Mouse (Mus musculus) left cerebral cortex, postnatal 25 days (tissue): ENCODE results near the gene Trappc6a. TPM values are rescaled to one million over a fixed set of nuclear protein-coding genes. Genes with fewer than 3 reads are reported as not detected.

Experiments
- DNase-seq, 2 experiments: peaks; one replicate each; pipeline ENCODE4 v3.0.0; 2022; ENCODE audit warnings: low spot score in 2 of 2, mixed read lengths in 1 of 2
- intact Hi-C: fragments of 180-260 bp; cut with DNase I; formaldehyde crosslinking; loops from one replicate; pipeline ENCODE4 v1.15.1; 2025
- total RNA-seq, 2 experiments: library from RNA; stranded (reverse); gene quantifications; 2 replicates each; pipeline ENCODE4 v1.2.3; 2021

Gene Trappc6a
- total RNA-seq, 2 experiments from 2014 or later = 18.4 to 18.8 TPM

DNA sequence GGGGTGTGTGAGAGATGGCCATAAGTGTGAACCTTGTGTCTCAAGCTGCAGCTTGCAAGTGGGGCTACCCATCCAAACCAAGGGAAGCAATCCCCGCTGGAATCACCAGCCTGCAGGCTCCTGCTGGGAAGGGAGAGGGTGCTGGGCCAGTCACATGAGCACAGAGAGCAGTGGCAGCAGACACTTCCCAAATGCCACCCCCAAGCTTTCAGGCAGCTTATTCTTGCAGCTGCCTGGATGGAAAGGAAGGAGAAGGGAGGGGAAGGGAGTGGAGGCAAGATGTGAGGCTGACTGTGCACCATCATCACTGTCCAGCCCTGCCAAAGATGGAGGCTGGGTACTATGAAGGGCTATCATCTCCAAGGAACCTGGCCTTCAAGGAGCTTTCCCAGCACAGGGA is 46.0 kb downstream of the Trappc6a start:
- intact Hi-C loops = no loop called here
- peak; percentile 71 to 91 for DNase-seq

DNA sequence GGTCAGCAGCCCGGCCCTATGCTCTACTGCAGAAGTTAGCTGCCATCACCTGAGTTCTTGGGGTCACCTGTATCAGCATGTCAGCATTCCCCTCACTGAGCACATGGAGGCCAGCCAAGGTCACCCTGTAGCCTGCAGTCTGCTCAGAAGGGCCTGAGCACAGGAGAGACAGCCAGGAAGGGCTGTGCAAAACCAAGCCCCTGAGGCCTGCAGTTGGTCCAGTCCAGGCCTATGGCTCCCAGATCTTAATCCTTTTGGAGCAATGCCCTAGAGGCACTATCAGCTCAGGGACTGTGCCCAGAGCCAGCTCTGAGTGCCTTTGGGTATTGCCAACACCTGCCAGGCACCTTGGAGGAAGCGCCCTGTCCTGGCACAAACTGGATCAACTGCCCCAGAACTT is 48.9 kb downstream of the Trappc6a start:
- DNase-seq = no peak
- intact Hi-C loops = no loop called here

DNA sequence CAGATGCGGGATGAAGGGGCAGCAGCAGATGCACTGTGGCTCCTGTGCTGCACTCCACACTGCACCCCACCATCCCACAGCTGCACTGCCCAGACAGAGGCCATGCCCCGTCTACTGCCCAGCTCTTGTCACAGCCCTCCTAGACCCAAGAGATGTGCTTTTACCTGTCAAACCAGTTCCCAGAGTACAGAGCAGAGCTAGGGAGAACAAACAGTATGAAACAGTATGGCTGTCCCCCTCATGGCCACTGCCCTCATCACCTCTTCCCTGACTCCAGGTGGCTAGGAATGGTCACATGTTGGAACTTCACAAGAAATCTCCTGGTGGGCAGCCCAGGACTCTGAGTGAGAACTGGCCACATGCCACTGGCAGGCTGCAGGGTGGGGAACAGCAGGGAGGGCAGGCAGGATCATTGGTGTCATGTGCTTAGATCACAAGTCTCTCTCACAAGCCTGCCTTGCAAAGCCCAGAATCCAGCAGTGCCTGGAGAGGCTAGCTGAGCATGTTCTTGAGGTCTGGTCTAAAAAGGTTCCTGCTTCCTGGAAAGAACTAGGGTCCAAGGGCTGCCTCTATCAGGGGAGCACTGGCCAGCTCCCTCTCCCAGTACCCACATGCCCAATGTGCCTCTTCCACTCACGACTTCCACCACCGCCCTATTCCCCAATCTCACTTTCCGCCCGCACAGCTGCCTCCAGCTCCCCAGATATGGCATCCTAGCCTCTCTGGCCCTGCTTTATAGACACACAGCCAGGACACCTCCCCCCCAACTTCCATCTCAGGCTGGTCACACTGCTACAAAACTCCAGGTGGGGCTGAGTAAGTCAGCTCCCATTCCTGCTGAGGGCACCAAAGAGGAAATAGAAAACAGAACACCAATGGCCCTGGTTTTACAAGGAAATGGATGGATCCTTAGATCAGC is 50.0 kb downstream of the Trappc6a start:
- DNase-seq = peak in 1 of 2 experiments; percentile 65
- intact Hi-C loops = no loop called here

DNA sequence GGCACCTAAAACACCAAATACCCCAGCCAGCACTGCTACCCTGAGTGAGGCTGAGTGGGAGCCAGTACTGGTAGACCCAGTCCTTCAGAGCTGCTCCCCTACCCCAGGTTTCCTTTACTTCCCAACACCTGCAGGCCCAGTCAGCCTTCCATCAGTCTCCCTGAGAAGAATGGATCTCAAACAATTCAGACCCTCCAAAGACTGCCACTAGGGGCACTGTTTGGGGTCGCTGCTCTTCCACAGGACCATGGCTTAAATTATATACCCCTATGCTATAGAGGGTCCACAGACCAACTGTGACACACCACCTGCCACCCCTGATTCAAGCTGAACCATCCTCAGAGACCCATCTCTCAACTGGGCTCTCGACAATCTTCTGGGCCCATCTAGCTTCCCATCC is 50.8 kb downstream of the Trappc6a start:
- DNase-seq = no peak
- intact Hi-C loops = no loop called here

DNA sequence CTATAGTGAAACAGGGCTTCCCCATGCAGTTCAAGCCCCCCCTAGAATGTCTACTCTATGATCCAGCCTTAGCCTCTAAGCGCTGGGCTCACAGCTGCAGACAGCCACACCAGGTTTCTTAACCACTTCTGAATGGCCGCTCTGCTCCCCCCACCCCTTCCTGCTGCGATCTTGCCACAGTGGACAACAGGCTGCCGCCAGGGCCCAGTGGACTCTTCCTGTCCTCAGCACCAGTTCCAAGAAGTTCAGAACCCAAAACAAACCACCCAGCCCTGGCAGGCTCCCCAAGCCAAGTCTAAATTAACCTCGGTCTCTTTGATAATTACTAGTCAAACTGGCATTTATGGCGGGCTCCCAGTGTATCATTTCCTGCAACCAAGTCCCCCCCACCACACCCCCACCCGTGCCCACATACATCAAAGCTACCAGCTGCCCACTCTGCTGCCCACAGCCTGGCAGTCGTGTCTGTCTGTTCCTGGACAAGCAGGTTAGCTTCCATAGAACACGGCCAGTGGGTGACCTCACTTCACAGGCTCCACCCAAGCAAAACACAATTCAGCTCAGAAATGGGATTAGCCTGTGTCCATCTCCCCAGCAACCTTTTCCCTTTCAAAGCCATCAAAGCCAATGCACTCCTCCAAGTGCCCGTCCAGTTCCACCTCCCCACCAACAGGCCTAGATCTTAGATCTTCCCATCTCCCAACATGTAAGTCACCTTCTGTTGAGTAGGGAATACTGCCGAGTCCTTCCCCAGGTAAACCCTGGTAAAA is 52.5 kb downstream of the Trappc6a start:
- intact Hi-C loops = loop anchor here (2.0 to 5.0 kb wide), 2 partner anchors 52 to 103 kb away; partner anchors contain the start of genes Bloc1s3, Mark4 and Trappc6a
- DNase-seq = no peak

DNA sequence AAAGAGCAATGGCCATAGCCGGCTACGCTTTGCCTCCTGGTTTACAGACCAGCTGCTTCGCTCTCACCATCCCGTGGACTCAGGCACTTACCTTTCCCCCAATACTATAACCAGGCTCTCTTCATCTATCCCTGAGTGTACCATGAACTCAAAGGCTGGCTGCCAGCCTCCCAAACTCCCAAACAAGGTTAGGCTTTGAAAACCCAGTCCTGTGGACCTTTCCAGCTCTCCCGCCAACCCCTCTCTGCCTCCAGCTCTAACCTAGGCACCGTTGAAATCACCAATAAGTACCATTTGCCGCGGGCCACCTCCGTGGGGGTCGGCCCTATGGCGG is 53.2 kb downstream of the Trappc6a start:
- no peak for DNase-seq
- intact Hi-C loops = loop anchor here (2.0 to 5.0 kb wide), 2 partner anchors 53 to 104 kb away; partner anchors contain the start of genes Bloc1s3, Mark4 and Trappc6a

DNA sequence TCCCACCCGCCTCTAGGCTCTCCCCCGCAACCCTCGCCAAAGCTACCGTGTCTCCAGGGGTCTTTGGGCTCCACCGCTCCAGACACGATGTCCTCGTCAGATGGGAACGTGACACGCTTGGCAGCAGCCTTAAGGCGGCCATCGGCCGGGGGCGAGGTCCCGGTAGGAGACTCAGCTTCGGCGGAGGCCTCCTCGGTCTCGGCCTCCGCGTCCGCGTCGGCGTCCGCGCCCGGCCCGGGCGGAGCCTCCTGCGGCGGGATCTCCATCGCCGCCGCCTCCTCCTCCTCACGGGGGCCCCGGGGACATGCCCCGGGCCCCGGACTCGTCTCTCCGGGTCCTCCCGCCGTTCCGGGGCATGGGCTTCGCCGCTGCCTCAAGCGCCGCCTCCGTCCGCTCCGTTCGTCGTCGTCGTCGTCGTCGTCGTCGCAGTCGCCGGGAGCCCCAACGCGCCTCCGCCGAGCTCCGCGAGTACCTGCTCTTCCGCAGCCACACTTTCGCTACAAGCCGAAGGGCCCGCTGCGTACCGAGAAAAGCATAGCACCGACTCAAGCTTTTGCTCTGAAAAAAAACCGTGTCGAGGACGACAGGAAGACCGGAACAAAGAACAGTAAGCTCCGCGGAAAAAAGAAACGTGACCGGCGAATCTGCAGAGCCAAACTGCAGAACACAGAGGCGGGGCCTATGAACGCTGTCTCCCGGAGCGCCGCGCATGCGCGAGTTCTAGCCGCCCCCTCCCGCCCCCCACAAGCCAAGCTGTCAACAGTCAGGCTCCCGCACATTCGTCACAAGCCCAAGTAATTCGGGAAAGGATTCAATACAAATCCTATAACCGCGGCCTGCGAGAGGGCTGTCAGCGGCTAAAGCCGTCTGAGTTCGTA is 53.8 kb downstream of the Trappc6a start:
- intact Hi-C loops = loop anchor here (2.0 to 5.0 kb wide), 2 partner anchors 53 to 105 kb away; partner anchors contain the start of genes Bloc1s3, Mark4 and Trappc6a

DNA sequence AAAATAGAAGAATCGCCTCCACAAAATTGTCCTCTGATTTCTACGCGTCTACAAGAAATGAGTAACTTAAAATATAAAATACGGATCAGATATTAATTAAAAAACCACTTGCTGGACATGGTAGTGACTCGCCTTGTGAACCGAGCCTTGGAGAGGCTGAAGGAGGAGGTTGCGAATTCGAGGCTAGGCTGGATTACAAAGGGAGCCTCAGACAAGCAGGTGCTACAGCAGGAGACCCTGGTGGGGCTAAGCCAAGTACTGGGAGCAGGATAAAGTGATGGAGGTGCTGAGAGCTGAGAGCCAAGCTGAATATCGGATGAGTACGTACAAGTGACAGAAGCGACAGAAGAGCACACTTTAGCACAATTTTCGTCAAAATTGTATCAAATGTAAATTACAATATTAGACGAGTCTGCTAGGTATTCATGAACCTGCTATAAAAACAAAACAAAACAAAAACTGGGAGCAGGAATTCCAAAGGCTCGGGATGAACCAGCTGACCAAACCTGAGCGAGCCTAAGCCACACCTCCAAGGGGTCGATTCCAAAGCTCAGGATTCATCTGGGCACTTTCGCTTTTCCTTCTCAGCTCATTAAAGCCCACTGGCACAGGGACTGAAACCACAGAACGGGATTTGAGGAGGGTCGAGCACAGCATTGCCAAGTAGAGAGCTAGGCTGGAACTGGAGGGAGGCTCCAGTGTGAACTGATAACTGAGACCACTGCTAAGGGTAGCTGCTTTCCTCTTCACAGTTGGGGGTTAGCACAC is 54.6 kb downstream of the Trappc6a start, which contains the start of gene Ppp1r37:
Gene Ppp1r37, minus strand, starts transcription at position 434 of the 768 bp plus-strand sequence.
- intact Hi-C loops = loop anchor here (5.0 kb wide), 1 partner anchor 106 kb away; the partner anchor contains the start of gene Mark4
- no peak for DNase-seq

More for the DNA sequence above, 53.8 kb downstream of the Trappc6a start:
- DNase-seq = peak; percentile 90 to 92

DNA sequence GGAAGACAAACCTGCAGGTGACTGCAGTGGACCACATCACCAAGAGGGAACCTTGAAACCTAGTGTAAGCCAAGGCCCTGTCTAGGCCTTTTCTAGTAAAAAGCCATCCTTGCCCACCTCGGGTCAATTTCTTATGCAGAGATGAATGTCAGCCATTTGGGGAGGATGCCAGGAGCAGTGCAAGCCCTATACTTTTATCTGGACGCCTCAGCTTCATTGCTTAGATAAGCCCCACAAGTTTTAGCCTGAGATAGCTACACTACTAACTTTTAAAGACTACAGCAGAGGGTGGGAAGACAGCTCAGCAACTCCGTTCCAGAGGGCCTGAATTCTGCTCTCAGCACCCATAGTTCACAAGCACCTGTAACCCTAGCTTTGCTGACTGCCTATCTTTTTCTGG is 55.7 kb downstream of the Trappc6a start:
- intact Hi-C loops = loop anchor here (5.0 kb wide), 1 partner anchor 107 kb away; the partner anchor contains the start of gene Mark4
- no peak for DNase-seq

DNA sequence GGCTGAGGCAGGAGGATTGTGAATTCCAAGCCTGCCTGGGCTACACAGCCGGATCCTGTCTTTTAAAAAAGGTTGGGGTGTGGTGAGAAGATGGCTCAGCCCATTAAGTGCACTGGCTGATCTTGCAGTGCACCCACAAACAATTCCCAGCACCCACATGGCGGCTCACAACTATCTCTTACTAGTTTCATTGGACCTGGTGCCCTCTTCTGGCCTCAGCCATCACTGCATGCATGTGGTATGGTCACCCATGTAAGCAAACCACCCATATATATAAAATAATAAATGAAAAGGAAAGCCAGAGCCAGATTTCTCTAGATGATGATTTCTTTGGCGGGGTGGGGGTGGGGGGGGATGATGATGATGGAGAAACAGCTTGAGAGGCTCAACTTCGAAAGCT is 56.3 kb downstream of the Trappc6a start:
- intact Hi-C loops = loop anchor here (5.0 kb wide), 1 partner anchor 107 kb away; the partner anchor contains the start of gene Mark4
- DNase-seq = no peak

Other genes with a start within 250 kb of the Trappc6a start
- 10 to 100 TPM; 13.1 to 14.3 TPM for gene Vasp, start 236.6 kb upstream of the Trappc6a start, total RNA-seq
- gene Ppm1n, start 228.3 kb upstream of the Trappc6a start, total RNA-seq = under 1 TPM in 1 of 2 experiments, not detected in 1; 0.55 TPM
- gene Rtn2, start 225.8 kb upstream of the Trappc6a start, total RNA-seq = 100 to 1,000 TPM; 112 TPM
- gene Fosb, start 198.3 kb upstream of the Trappc6a start, total RNA-seq = 10 to 100 TPM; 21.0 to 26.0 TPM
- 10 to 100 TPM; 34.1 to 40.5 TPM for gene Ercc1, start 163.6 kb upstream of the Trappc6a start, total RNA-seq
- 10 to 100 TPM; 16.6 to 20.0 TPM for gene Cd3eap, start 148.9 kb upstream of the Trappc6a start, total RNA-seq
- gene Ppp1r13l, start 148.6 kb upstream of the Trappc6a start, total RNA-seq = 1 to 10 TPM; 5.4 to 9.9 TPM
- gene Ercc2, start 126.4 kb upstream of the Trappc6a start, total RNA-seq = 10 to 100 TPM; 31.9 to 32.3 TPM
- gene Klc3, start 104.3 kb upstream of the Trappc6a start, total RNA-seq = 1 to 10 TPM; 1.8 to 2.4 TPM
- not detected for gene Ckm, start 103.6 kb upstream of the Trappc6a start, total RNA-seq
- 10 to 100 TPM; 76.2 to 78.6 TPM for gene Mark4, start 49.6 kb upstream of the Trappc6a start, total RNA-seq
- under 1 TPM; 0.18 to 0.64 TPM for gene Exoc3l2, start 45.1 kb upstream of the Trappc6a start, total RNA-seq
- gene Bloc1s3, start within 50 bp of the Trappc6a start, total RNA-seq = 1 to 10 TPM; 6.7 to 7.4 TPM
- gene Nkpd1, start 9.4 kb downstream of the Trappc6a start, total RNA-seq = under 1 TPM; 0.64 to 0.87 TPM
- gene Ppp1r37, start 54.7 kb downstream of the Trappc6a start, total RNA-seq = 100 to 1,000 TPM; 122 TPM
- 1 to 10 TPM in 1 of 2 experiments, under 1 TPM in 1; 0.27 to 1.1 TPM for gene Zfp296, start 68.9 kb downstream of the Trappc6a start, total RNA-seq
- 10 to 100 TPM; 43.7 to 47.1 TPM for gene Gemin7, start 69.2 kb downstream of the Trappc6a start, total RNA-seq
- 10 to 100 TPM; 70.9 to 81.0 TPM for gene Clasrp, start 96.1 kb downstream of the Trappc6a start, total RNA-seq
- gene Relb, start 121.0 kb downstream of the Trappc6a start, total RNA-seq = 1 to 10 TPM; 6.6 to 7.5 TPM
- 100 to 1,000 TPM; 144 to 151 TPM for gene Clptm1, start 156.6 kb downstream of the Trappc6a start, total RNA-seq
- not detected for gene Apoc2, start 169.5 kb downstream of the Trappc6a start, total RNA-seq
- not detected for gene Gm44805, start 173.0 kb downstream of the Trappc6a start, total RNA-seq
- not detected for gene Apoc4, start 173.1 kb downstream of the Trappc6a start, total RNA-seq
- gene Apoc1, start 184.3 kb downstream of the Trappc6a start, total RNA-seq = 1 to 10 TPM; 2.6 to 4.0 TPM
- 1,000 to 10,000 TPM; 2,052 to 2,099 TPM for gene Apoe, start 190.8 kb downstream of the Trappc6a start, total RNA-seq
- gene Tomm40, start 207.0 kb downstream of the Trappc6a start, total RNA-seq = 100 to 1,000 TPM; 112 to 115 TPM
- gene Nectin2, start 242.1 kb downstream of the Trappc6a start, total RNA-seq = 1 to 10 TPM; 7.4 to 9.3 TPM